Mouse (Mus musculus): ENCODE results near the gene Plcd1. TPM values are rescaled to one million over a fixed set of nuclear protein-coding genes. Genes with fewer than 3 reads are reported as not detected.

Plcd1 gene
- polyA plus RNA-seq, 1 experiment from 2014 or later, result 0.85 TPM

DNA sequence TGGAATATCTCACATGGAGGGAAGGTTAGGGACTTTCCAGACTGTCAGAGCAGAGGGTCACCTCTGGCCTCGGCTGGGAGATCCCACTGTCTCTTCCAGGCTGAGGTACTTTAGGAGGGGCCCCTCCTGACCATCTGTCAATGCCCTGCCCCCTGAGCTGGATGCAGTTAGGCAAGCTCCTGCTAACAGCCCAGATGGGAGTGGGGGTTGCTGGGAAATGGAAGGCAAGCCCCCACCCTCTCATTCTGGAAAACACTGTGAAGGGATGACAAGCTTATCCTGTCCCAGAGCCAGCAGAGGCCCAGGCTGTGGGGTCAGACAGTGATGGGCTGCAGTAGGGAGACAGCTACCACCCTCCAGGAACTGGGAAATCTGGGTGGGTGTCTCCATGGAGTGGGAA lies 6.9 kb downstream of the Plcd1 start:
- no peak overlapping the region for H3K4me3 ChIP-seq (ENCODE audit: low read depth, low read length)
- DNase-seq, result no peak
- peaks cover 11% of the 10 kb centered on the region; the same call in 1 of the 2 replicates for H3K27me3 ChIP-seq (ENCODE audit: insufficient read depth, low read length)
- no peaks in the 10 kb centered on the region for H3K9me3 ChIP-seq (ENCODE audit: low read length)
- no peak overlapping the region for H3K27ac ChIP-seq (ENCODE audit: low read depth)
- H3K4me1 ChIP-seq (ENCODE audit: insufficient read depth), result peaks cover 9% of the 10 kb centered on the region; the same call in 1 of the 2 replicates
- TF ChIP-seq EP300 (IDR thresholded peaks at IDR 0.05; ENCODE audit: low read depth), result no peak
- no peak for TF ChIP-seq CTCF (IDR thresholded peaks at IDR 0.05; ENCODE audit: low read depth)
- H3K36me3 ChIP-seq (replicated peaks; ENCODE audit: insufficient read depth, low read length), result no peaks in the 10 kb centered on the region
- WGBS (ENCODE audit: insufficient replicate concordance), result 60% methylated on average over 1 of the region's 1 CpGs
- no peak overlapping the region for H3K9ac ChIP-seq (replicated peaks)
- no peak overlapping the region for H3K4me2 ChIP-seq (ENCODE audit: low read depth, low read length)
- no peak for ATAC-seq

GRCm38 (mm10) chr9:119083966-119084365 lies 9.3 kb downstream of the Plcd1 start:
- Histone ChIP-seq H3K4me2 (ENCODE audit: low read depth, low read length) (no peak overlapping the region), H3K27ac (ENCODE audit: low read depth) (no peak overlapping the region), H3K36me3 (replicated peaks; ENCODE audit: insufficient read depth, low read length) (no peaks in the 10 kb centered on the region), H3K4me1 (ENCODE audit: insufficient read depth) (peaks cover 9% of the 10 kb centered on the region; the same call in 1 of the 2 replicates), H3K4me3 (ENCODE audit: low read depth, low read length) (no peak overlapping the region), H3K9ac (replicated peaks) (no peak overlapping the region), H3K27me3 (ENCODE audit: insufficient read depth, low read length) (no peaks in the 10 kb centered on the region), H3K9me3 (ENCODE audit: low read length) (no peaks in the 10 kb centered on the region)
- 58% methylated on average over 10 of the region's 10 CpGs for WGBS (ENCODE audit: insufficient replicate concordance)
- ATAC-seq (no peak), DNase-seq (no peak)
- no peak for TF ChIP-seq EP300 (IDR thresholded peaks at IDR 0.05; ENCODE audit: low read depth)
- no peak for TF ChIP-seq CTCF (IDR thresholded peaks at IDR 0.05; ENCODE audit: low read depth)

DNA sequence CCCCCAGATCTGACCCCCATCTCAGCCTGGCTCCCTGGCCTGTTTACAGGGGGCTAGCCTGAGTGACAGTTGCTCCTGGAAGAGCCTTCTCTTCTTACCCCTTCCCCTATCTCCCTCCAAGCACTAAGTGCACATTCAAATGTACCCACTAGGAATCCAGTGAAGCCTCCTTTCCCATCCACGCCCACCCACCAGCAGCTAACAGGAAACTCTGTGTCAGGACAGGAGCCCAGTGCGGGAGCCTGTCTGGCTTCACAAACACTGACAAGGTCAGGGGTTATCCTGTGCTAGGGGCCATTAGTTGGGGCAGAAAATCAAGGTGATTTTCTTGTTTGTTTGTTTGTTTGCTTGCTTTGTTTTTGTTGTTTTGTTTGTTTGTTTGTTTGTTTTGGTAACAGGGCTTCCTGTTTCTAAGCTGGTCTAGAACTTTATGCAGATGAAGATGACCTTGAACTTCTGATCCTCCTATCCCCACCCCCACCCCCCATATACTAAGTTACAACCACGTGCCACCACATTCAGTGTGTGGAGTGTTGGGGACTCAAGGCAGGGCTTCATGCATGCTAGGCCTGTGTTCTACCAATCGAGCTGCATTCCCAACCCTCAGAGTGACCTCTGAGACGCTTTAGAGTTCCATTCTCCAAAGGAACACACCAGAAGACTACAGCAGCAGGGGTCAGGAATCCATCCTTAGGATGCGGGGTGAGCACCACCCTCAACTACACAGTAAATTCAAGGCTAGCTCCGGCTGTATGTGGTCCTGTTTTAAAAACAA lies 10.5 kb downstream of the Plcd1 start:
- no peak overlapping the region for H3K27ac ChIP-seq (ENCODE audit: low read depth)

DNA sequence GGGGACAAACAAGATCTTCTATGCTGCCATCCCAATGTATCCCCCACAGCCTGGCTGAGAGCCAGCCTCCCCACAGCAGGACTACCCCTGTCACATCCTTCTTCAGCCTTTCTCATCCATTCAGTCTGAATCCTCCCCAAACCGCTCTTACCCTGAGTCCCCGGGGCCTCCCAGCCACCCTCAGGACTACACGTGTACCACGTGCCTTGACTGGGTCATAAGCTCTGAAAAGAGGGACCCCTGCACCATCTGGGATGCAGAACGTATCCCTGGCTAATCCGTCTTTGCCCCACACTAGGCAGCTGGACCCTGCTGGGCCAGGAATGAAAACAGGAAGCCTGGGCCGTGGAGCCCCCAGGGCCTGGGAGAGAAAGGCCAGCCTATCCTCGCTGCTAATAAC lies 11.3 kb downstream of the Plcd1 start:
- no peak overlapping the region for H3K4me2 ChIP-seq (ENCODE audit: low read depth, low read length)
- no peaks in the 10 kb centered on the region for H3K4me1 ChIP-seq (ENCODE audit: insufficient read depth)
- no peak for TF ChIP-seq CTCF (IDR thresholded peaks at IDR 0.05; ENCODE audit: low read depth)
- TF ChIP-seq EP300 (IDR thresholded peaks at IDR 0.05; ENCODE audit: low read depth), result no peak
- no peak overlapping the region for H3K9ac ChIP-seq (replicated peaks)
- ATAC-seq (no peak), DNase-seq (no peak)
- H3K27me3 ChIP-seq (ENCODE audit: insufficient read depth, low read length), result no peaks in the 10 kb centered on the region
- H3K36me3 ChIP-seq (replicated peaks; ENCODE audit: insufficient read depth, low read length), result no peaks in the 10 kb centered on the region
- H3K4me3 ChIP-seq (ENCODE audit: low read depth, low read length), result no peak overlapping the region
- 56% methylated on average over 8 of the region's 8 CpGs for WGBS (ENCODE audit: insufficient replicate concordance)
- no peaks in the 10 kb centered on the region for H3K9me3 ChIP-seq (ENCODE audit: low read length)
- no peak overlapping the region for H3K27ac ChIP-seq (ENCODE audit: low read depth)

More for the DNA sequence above, 10.5 kb downstream of the Plcd1 start:
- ATAC-seq (no peak), DNase-seq (no peak)
- H3K9me3 ChIP-seq (ENCODE audit: low read length), result no peaks in the 10 kb centered on the region
- H3K36me3 ChIP-seq (replicated peaks; ENCODE audit: insufficient read depth, low read length), result no peaks in the 10 kb centered on the region
- TF ChIP-seq CTCF (IDR thresholded peaks at IDR 0.05; ENCODE audit: low read depth) (no peak), EP300 (IDR thresholded peaks at IDR 0.05; ENCODE audit: low read depth) (no peak)
- H3K4me3 ChIP-seq (ENCODE audit: low read depth, low read length), result no peak overlapping the region
- WGBS (ENCODE audit: insufficient replicate concordance), result 71% methylated on average over 7 of the region's 7 CpGs
- H3K4me2 ChIP-seq (ENCODE audit: low read depth, low read length), result no peak overlapping the region
- no peaks in the 10 kb centered on the region for H3K27me3 ChIP-seq (ENCODE audit: insufficient read depth, low read length)
- no peak overlapping the region for H3K9ac ChIP-seq (replicated peaks)
- peaks cover 2% of the 10 kb centered on the region; the same call in 1 of the 2 replicates for H3K4me1 ChIP-seq (ENCODE audit: insufficient read depth)

DNA sequence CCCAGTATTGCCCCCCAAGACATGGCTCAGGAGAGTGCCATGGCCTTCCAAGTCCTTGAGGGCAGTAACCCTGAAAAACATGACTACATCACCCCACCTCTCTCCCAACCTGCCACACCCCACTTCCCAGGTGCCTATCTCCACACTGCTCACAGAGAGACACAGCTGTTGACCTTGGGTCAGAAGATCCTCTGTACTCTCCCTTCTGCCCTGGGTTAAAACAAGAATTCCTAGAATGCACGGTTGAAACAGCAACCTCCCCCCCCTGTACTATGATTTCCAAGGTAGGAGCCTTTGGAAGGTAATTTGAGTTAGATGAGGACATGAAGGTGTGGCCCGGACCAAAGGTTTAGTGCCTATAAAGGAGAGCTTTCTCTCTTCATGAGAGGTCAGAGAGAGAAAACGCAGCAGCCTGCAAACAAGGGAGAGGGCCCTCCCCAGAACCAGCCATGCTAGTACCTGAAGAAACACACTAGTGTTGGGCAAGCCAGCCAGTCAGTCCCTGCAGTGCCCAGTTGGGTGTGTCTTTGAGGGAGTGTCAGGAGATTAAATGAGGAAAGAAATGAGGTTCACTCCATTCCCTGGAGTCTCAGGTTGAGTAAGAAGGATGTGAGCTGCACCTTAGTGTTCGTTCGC lies 13.1 kb downstream of the Plcd1 start:
- no peak for ATAC-seq
- no peaks in the 10 kb centered on the region for H3K9me3 ChIP-seq (ENCODE audit: low read length)
- H3K4me1 ChIP-seq (ENCODE audit: insufficient read depth), result no peaks in the 10 kb centered on the region; the same call in 1 of the 2 replicates
- no peak for TF ChIP-seq EP300 (IDR thresholded peaks at IDR 0.05; ENCODE audit: low read depth)
- no peak for TF ChIP-seq CTCF (IDR thresholded peaks at IDR 0.05; ENCODE audit: low read depth)
- H3K36me3 ChIP-seq (replicated peaks; ENCODE audit: insufficient read depth, low read length), result no peaks in the 10 kb centered on the region
- H3K27me3 ChIP-seq (ENCODE audit: insufficient read depth, low read length), result no peaks in the 10 kb centered on the region
- no peak for DNase-seq
- H3K4me3 ChIP-seq (ENCODE audit: low read depth, low read length), result no peak overlapping the region
- H3K9ac ChIP-seq (replicated peaks), result no peak overlapping the region
- no peak overlapping the region for H3K27ac ChIP-seq (ENCODE audit: low read depth)
- no peak overlapping the region for H3K4me2 ChIP-seq (ENCODE audit: low read depth, low read length)
- 71% methylated on average over 5 of the region's 5 CpGs for WGBS (ENCODE audit: insufficient replicate concordance)

DNA sequence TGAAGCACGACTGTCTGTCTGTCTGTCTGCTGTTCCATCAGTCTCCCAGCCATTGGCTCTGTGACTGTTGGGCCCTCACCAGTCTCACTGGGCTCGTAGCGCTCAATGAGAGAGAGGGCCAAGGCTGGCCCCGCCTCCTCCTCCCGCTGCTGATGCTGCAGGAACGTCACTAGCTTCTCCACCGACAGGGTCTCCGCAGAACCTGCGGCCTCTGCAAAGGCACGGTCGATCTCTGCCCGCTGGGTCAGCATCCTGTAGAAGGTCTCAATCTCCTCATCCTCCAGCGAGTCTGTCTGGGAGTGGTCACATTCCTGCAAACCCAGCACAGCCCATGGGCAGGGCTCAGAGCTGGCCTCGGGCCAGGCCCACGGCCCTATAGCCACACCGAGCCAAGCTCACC lies 17.6 kb downstream of the Plcd1 start:
- WGBS (ENCODE audit: insufficient replicate concordance), result 63% methylated on average over 16 of the region's 16 CpGs
- peak; percentile 35 for ATAC-seq
- DNase-seq, result no peak
- no peak overlapping the region for H3K4me3 ChIP-seq (ENCODE audit: low read depth, low read length)
- no peak overlapping the region for H3K27ac ChIP-seq (ENCODE audit: low read depth)
- no peak overlapping the region for H3K9ac ChIP-seq (replicated peaks)
- H3K9me3 ChIP-seq (ENCODE audit: low read length), result no peaks in the 10 kb centered on the region
- TF ChIP-seq EP300 (IDR thresholded peaks at IDR 0.05; ENCODE audit: low read depth), result no peak
- no peak for TF ChIP-seq CTCF (IDR thresholded peaks at IDR 0.05; ENCODE audit: low read depth)
- no peaks in the 10 kb centered on the region; the same call in 1 of the 2 replicates for H3K4me1 ChIP-seq (ENCODE audit: insufficient read depth)
- no peaks in the 10 kb centered on the region for H3K36me3 ChIP-seq (replicated peaks; ENCODE audit: insufficient read depth, low read length)
- no peak overlapping the region for H3K4me2 ChIP-seq (ENCODE audit: low read depth, low read length)
- no peaks in the 10 kb centered on the region for H3K27me3 ChIP-seq (ENCODE audit: insufficient read depth, low read length)

All from liver, postnatal 0 days (tissue).